Mouse (Mus musculus) retina, adult 2 months (tissue): ENCODE measurements around the gene Ptgds.
A peak's percentile ranks its signal among the peaks of the same experiment; 100 is the strongest.

Experiments used
- DNase-seq: peaks from one replicate; pipeline ENCODE4 v3.0.0-alpha.2; 2012; ENCODE audit warnings: low read depth, low spot score

Ptgds gene

DNA sequence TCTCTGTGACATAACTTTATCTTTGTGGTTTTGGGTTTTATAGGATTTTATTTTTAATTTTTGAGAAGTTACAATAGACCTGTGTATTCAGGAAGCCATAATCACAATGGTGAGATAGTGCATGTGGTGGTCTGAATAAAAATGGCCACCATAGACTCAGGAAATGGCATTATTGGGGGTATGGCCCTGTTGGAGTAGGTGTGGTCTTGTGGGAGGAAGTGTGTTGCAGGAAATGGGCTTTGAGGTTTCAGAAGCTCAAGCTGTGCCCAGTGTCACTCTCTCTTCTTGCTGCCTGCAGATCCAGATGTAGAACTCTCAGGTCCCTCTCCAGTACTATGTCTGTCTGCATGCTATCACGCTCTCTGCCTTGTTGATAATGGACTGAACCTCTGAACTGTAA, 10.7 kb upstream of the Ptgds start:
- DNase-seq, result no peak

DNA sequence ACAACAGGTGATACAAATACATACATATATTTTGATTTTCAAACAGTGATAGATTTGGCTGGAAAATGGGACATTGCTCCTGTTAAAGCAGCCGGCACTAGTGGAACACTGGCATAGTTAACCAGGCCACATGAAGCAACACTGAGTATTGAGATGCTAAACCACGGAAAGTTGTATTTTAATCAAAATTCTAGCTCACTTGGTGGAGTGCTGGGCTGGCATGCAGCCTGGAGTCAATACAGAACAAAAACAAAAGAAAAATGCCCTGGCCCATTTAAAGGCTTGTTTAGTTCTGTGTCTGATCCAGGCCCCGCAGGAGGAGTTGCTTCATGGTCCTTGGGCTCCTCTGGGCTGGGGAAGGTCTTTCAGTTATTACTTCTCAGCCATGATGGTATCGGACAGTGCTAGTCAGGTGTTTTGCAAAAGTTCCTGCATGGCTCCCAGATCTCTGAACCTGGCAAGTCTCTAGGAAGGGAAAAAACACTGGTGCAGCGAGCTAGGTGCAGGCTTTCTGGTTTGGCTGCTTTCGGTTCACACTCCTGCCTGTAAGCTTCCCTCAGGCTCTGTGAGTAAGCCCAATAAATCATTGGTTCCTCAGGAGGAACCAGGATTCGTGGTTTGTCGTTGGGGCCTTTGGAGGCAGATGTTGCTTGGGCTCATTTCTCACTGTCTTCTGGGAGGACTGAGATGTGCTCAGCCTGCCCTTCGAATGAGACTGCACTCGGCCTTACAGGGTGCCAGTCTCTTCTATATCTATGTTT, 9.9 kb upstream of the Ptgds start:
- DNase-seq, result no peak

DNA sequence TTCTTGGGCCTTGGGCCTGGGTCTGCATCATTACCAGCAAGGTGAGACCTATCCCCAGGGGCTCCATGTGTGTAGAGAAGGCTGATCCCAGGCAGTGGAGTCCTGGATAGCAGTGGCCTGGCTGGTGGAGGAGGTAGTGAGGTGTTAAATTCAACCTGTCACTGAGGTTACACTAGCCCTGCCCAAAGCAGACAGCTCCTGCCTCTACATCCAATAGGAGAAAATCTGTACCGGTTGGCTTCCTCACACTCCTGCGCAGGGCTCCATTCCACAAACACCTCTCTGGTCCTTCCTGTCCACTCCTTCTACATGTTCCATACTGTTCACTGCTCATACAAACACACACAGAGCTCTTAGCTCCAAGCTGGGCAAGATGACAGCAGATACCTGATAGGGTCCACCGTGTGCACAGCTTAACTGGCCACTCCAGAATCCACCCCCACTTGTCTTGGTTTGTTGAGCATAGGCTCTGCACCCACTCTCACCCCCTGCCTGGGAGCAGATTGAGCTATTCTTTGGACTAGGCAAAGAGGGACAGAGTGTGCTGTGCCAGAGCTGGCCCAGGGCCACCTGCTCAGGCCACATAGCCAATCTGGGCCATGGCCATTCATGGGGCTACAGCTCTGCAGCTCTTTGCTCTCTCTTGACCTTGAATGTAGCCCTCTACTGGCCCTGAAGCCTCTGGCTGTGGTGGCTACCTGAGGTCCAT, 8.3 kb upstream of the Ptgds start:
- no peak for DNase-seq

DNA sequence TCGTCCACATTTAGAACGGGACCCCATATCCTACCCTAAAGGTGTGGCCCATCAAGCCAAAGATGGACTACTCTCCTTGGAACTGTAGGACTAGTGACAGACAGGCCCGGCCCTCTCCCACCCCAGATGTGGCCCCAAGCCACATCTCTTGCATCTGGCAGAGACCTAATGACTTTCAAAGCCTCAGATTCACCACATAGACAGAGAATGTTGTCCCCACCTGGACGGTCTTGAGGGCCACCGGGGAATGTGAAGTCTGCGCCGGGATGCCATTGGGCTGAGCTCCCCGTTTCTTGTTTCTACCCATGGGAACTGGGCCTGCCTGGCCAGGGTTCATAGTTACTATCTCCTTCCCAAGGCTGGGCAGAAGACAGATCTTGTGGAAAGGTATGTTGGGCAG, 7.7 kb upstream of the Ptgds start:
- no peak for DNase-seq

DNA sequence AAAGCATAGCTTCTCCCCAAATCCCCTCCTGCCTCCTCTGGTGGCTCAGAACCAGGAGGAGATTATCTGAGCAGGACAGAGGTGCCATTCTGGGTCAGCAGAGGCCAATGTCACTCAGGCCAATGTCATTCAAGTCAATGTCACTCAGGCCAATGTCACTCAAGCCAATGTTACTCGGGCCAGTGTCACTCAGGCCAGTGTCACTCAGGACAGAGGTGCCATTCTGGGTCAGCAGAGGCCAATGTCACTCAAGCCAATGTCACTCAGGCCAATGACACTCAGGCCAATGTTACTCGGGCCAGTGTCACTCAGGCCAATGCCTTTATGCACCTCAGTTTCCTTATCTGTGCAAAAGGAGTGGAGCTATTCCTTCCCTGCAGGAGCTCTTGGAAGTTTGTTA, 2.7 kb upstream of the Ptgds start:
- no peak for DNase-seq

DNA sequence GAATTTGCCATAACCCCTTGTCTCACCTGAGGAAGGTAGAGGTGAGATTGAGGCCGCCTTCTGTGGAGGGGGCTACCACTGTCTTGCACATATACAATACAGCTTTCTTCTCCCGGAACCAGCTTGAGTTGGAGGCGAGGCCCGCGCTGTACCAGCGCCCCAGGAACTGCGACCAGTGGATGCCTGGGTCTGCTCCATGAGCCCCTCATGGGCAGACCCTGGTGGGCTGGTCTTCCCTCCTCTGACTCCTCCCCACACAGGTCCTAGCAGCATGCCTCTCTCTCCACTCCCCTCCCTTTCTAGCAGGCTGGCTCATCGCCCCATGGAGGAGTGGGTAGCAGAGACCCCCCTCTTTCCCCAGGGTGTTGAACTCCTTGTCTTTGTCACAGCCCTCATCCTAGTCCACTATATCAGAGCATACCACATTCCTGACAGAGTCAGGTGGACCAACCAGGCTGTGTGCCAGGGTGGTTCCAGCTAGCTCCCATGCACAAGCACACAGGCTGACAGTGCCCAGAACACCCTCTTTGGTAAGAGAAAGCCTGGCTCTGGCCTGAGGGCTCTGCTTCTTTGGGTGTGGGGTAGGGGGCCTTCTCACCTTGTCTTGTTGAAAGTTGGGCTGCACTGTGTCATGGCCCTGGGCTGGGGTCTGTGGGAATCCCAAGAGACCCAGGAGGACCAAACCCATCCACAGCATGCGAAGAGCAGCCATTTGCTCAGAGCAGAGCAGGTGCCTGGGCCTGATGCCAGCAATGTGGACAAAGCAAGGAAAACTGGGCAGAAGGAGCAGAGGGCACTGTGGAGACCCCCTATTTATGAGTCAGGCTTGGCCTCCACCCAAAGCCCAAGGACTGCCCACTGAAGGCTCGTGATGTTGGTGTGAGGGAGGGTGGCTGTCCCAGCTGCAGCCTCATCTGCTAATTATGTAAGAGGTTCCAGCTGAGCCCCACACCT, 607 bp downstream of the Ptgds start:
- DNase-seq, result no peak

DNA sequence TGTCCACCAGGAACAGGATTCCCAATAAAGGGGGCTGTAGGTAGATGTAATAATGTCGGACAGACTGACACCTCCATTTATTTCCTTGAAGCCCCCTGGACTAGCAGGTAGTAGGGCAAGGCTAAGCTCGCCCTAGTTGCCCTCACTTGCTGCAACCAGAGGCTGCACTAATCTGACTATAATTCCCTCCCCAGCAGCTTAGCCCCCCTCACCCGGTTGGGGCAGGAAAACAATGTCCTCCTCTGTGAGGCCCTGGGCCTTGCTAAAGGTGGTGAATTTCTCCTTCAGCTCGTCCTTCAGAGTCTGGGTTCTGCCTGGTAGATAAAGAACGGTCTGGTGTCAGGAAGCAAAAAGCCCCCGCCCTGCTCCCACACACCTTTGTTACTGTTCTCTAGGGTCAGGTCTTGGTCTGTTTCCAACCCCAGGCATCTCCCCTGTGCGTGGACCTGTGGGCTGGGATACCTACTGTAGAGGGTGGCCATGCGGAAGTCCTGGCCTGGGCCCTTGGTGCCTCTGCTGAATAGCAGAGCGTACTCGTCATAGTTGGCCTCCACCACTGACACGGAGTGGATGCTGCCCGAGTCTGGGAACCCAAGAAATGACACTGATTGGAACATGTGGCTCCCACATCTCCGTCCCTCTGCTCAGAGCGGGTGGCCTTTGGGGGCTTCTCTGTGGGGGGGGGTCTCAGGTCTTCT, 2.1 kb downstream of the Ptgds start:
- peak; percentile 69 for DNase-seq

DNA sequence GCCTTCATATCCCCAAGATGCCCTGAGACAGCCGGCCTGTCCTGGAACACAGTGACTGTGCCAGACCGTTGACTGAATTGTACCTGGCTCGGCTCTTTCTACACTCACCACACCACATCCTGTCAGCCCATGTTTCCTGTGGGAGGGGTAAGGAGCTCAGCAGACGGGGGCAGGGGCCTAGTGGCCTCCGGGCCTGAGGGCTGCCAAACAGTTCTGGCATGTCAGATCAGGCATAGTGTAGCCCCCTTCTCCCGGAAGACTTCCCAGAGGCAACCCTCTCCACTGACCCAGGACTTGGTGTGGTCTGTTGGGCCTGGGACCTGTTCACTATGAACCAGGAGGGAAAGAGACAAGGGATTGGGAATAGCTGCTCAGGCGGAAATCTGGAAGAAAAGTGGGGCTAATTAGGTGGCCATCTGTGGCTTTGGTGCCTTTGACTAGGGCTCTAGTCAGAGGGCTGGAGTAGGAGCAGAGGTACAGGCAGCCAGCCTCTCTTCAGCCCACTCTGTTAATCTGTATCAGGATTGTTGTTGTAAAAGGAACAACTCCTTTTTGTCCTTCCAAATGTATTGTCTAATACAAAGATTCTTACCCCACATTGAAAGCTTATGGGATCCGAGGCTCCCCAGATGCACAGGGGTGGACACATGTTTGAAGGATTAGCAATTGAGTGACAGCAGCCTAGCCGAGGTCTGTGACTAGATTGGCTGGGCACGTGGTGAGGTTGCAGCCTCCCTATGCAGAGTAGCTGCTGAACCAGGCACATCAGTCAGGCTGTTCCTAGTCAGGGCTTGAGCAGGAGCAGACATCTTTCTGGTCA, 3.8 kb downstream of the Ptgds start:
- peak; percentile 68 for DNase-seq

DNA sequence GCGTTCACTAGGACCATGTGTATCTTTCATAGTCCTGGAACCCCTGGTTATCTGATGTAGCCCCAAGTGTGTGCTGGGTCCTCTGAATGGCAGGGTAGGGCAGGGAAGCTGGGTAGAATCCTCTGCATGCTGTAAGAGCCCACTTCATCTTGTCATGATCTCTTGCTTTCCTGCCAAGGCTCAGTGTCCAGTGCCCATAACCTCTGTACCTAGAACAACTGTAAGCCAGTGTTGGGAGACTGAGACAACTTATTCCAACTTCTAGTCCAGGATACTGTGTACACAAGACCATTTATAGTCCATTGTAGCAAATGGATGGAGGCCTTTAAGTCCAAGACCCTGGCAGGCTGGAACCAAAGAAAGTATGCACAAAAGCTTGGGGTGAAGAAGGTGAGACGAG, 4.6 kb downstream of the Ptgds start:
- no peak for DNase-seq

DNA sequence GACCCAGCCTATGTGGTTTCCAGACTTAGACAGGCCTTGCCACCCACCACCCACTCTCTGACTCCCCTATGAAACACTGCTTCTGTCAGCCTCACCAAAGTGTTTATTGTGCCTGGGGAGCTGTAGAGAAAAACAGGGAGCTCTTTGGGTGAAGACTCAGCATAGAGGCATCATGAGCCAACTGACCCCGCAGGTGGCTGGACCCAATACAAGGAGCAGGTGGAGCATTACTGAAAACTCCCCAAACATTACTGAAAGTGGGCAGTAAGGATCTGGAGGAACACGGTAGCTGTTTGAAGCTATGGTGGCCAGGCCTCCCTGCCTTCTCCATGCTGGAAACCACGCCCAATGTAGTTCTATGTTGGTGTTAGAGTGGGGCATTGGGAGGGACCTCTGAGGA, 6.2 kb downstream of the Ptgds start:
- DNase-seq, result no peak

DNA sequence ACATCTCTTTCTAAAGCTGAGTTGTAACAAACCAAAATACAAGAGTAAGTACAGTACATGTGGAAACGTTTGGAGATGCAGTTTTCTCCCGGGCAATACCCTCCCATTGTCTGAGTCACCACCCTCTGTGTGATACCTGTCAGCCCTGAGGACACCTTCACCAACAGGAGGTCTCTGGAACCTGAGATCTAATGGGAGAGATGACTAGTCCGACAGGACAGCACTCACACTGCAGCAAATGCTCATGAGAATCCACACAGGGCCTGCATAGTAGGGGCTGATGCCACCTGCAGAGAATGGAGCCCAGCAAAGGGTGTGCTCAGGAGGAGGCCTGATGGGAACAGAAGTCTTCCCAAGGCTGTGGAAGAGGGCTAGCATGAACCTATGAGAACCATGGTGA, 8.4 kb downstream of the Ptgds start:
- no peak for DNase-seq

DNA sequence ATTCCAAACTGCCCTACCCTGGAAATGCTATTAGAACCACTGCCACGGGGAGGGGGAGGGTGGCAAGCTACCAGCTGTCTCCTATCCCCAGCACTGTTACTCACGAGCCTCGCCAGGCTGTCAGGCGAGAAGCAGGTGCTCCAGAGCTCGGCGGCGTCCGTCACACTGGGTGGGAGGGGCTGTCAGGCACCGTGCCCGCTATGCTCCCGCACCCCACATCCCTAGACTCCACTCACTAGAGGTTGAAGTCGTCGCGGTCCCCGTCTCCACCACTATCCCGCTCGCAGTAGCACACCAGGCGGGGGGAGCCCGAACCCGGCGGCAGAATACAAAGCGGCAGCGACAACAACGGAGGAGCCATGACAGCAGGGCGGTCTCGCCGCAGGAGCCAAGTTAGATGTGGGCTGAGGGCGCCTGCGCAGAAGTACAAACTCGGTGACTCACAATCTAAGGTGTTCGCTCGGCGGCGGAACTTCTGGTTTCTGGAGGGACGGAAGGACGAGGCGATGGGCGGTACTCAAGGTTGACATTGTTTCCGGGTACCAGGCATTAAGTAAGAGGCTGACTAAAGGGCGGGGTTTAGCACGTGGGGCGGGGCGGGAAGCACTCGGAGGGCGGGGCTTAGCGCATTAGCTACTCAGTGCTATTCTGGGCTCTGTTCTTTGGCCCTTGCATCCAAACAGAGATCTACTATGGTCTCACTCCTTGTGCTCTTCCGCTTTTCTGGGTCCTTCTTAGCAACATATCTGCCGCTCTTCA, 9.1 kb downstream of the Ptgds start, which contains the start of gene Paxx:
Paxx (minus strand) TSS at position 544 of the 759 bp plus-strand sequence.
- DNase-seq, result peak; percentile 82

DNA sequence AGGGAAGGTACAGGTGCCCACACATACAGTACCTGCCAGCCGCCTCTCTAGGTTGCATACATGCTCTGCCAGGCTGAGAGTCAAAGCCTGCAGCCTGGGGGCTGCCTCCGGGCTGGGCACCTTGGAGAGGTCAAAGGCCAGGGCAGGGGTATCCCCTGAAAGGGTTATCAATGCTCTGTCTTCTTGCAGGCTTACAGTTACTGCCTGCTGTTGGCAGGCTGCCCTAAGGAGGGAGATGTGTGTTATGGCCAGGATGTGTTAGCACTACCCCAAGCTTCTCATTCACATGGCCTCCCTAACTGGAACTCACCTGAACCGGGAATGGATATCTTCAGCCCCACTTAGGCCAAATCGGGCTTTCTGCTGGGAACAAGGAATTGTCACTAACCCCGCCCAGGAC, 9.7 kb downstream of the Ptgds start:
- no peak for DNase-seq

DNA sequence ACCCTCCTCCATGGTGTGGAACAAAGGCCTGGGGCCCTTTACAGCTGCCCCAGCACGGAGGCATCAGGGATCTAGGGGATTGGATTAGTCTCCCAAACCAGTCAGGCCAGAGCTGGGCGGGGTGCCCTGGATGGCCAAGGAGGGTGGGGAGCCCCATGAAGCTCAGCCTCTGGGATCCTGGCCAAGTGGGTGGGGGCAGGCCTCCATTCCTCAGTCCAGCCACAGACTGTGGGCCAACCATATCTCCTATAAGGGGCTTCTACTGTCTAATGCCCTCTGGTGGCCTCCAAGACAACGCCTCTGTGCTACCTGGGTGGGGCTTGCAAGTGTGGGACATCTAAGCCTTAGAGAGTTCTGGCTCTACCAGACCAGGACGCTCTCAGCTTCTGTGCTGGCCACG, 10.9 kb downstream of the Ptgds start:
- no peak for DNase-seq

DNA sequence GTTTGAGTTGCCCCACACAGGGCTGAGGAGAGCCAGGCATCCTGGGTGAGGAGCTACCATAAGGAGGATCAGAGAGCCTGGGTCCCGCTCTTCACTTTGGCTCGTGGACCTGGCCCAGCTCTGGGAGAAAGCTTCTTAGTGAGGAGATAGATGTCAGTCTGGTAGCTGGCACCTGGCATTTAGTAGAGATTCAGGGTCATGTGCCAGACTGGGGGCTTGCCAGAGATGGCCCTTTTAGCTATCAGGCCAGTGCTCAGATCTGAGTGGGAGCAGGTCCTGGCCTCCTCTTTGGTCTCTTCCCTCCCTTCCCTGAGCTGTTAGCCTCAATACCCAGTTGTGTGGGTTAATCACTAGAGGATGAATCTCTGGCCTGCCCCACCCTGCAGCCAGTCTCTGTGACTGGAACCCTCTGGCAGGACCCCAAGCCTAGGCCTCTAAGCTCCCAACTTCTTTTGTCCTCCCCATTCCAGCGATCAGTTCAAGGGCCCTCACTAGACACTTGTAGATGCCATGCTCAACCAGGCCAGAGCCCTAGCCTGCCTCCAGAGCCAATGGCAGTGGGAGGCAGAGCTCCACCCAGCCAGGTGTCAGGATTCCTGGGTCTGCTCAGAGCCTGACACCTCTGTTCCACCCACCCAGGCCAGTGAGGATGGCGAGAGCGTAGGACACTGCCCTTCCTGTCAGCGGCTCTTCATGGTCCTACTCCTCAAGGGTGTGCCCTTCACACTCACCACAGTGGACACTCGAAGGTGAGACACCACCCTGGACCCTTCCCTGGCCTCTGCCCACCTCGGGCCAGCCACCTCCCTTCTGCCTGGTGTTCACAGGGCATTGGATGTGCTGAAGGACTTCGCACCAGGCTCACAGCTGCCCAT, 12.6 kb downstream of the Ptgds start:
- DNase-seq, result no peak

DNA sequence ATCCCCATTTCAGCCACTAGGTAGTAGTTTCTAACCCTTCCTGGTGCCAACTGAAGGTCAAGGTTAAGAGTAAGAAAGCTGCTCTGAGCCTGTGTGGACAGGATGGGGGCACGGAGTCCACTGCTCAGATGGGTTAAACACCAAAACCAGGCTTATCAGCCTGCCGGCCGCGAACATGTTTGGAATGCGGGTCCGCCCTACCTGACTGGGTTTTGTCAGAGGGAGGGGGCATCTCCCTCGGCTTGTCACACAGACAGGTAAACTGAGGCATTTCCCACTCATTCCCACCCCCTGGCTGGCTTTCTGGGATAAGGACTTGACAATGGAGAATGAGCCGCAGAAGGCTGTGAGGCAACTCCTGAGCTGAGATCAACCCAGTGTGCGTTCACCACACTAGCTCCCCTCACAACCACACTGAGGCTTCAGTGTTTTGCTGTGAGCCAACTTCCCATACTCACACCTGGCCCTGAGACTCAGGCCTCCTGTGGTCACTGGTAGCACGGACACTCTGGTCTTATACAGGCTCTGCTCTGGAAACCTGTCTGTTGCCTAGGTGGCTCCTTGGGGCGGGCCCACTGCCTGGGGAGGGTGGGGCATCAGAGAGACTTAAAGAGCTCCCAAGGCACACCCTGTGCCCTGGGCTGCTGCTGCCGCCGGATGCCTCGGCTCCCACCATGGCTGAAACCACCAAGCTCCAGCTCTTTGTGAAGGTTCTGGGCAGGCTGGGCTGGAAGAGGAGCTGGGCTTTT, 13.5 kb downstream of the Ptgds start, which contains the start of gene Clic3:
Clic3 (plus strand) TSS at position 634 of the 749 bp plus-strand sequence.
- DNase-seq, result no peak

DNA sequence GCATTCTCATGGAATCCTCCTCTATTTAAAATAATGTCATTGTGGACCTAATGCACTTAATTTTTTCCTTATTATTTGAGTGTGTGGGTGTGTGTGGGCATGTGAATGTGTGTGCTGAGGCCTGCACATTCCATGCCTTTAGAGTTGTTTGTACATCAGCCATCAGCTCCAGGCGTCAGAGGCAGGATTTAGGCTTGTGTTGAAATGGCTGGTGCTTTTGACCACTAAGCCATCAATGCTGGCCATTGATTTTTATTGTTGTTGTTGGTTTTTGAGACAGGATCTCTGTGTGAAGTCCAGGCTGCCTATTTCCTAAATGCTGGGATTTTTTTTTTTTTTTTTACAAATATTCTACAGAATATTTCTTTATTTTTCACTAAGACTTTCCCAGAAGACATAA, 16.9 kb downstream of the Ptgds start:
- DNase-seq, result no peak
